ENCODE assay signal across 8 mouse cellular contexts in genomic region chr5:67815572-67816325, GRCm38 (mm10). TPM values are rescaled to one million over a fixed set of nuclear protein-coding genes. Genes with fewer than 3 reads are reported as not detected.
DNase-seq lines count a peak whose midpoint lies in the region; ATAC-seq lines count a peak whose summit lies in the region.

No protein-coding gene starts in this region.

- H3K9me3 ChIP-seq in kidney, embryonic 14.5 days (ENCODE audit: control insufficient read depth, low read length) = no peaks in the 10 kb centered on the region
- no peaks in the 10 kb centered on the region for H3K9me3 ChIP-seq in embryonic facial prominence, embryonic 10.5 days
- no peaks in the 10 kb centered on the region for H3K9me3 ChIP-seq in liver, embryonic 13.5 days (replicated peaks)
- no peaks in the 10 kb centered on the region for H3K9me3 ChIP-seq in stomach, embryonic 14.5 days (ENCODE audit: control insufficient read depth, low read depth, low read length)

- H3K4me3 ChIP-seq in kidney, embryonic 14.5 days (ENCODE audit: low read length) = no peak overlapping the region
- no peak overlapping the region for H3K4me3 ChIP-seq in embryonic facial prominence, embryonic 10.5 days
- peak overlapping the region; percentile 71 for H3K4me3 ChIP-seq in liver, embryonic 13.5 days (replicated peaks)
- H3K4me3 ChIP-seq in stomach, embryonic 14.5 days (ENCODE audit: low read depth, low read length) = no peak overlapping the region

- no peak for DNase-seq in kidney, postnatal 10 days
- peak; percentile 6 for DNase-seq in ZHBTc4 (ENCODE audit: low read depth, low spot score)
- peak; percentile 7 for DNase-seq in embryonic facial prominence, embryonic 10.5 days (ENCODE audit: low spot score)
- peak; percentile 84 for DNase-seq in liver, embryonic 13.5 days
- no peak for DNase-seq in testis, postnatal 10 days (ENCODE audit: low spot score)
- no peak for DNase-seq in layer of hippocampus, postnatal 14 days (ENCODE audit: low spot score in 2 of 2)

- H3K4me1 ChIP-seq in kidney, embryonic 14.5 days (ENCODE audit: control insufficient read depth, insufficient read depth, low read length) = no peaks in the 10 kb centered on the region
- H3K4me1 ChIP-seq in embryonic facial prominence, embryonic 10.5 days = peaks cover 8% of the 10 kb centered on the region; the same call in 1 of the 2 replicates
- H3K4me1 ChIP-seq in liver, embryonic 13.5 days (replicated peaks) = peaks cover 63% of the 10 kb centered on the region
- no peaks in the 10 kb centered on the region for H3K4me1 ChIP-seq in stomach, embryonic 14.5 days (ENCODE audit: control insufficient read depth, insufficient read depth, low read length)

- H3K4me2 ChIP-seq in kidney, embryonic 14.5 days (replicated peaks; ENCODE audit: low read depth, low read length) = no peak overlapping the region; the same call in 1 of the 2 replicates
- H3K4me2 ChIP-seq in liver, embryonic 13.5 days = peak overlapping the region; percentile 70
- H3K4me2 ChIP-seq in stomach, embryonic 14.5 days (replicated peaks; ENCODE audit: low read depth, low read length) = peak overlapping the region; percentile 12; the same call in 1 of the 2 replicates

- 42% methylated on average over 16 of the region's 16 CpGs for whole genome bisulfite sequencing in kidney, embryonic 14.5 days
- WGBS in embryonic facial prominence, embryonic 10.5 days = 62% methylated on average over 16 of the region's 16 CpGs
- 11% methylated on average over 16 of the region's 16 CpGs for WGBS in liver, embryonic 13.5 days (ENCODE audit: insufficient replicate concordance)
- WGBS in stomach, embryonic 14.5 days = 43% methylated on average over 16 of the region's 16 CpGs

- H3K27me3 ChIP-seq in kidney, embryonic 14.5 days (ENCODE audit: control insufficient read depth, insufficient read depth, low read length) = no peaks in the 10 kb centered on the region
- H3K27me3 ChIP-seq in embryonic facial prominence, embryonic 10.5 days (replicated peaks; ENCODE audit: low read depth, poor library complexity, severe bottlenecking) = no peaks in the 10 kb centered on the region
- H3K27me3 ChIP-seq in liver, embryonic 13.5 days = no peaks in the 10 kb centered on the region
- no peaks in the 10 kb centered on the region for H3K27me3 ChIP-seq in stomach, embryonic 14.5 days (ENCODE audit: control insufficient read depth, insufficient read depth, low read length)

- H3K9ac ChIP-seq in kidney, embryonic 14.5 days (ENCODE audit: low read depth, low read length) = 0 out of 2 replicates have a peak overlapping the region, but pooled peaks have one; percentile 12
- H3K9ac ChIP-seq in liver, embryonic 13.5 days = peak overlapping the region; percentile 86
- no peak overlapping the region for H3K9ac ChIP-seq in stomach, embryonic 14.5 days (replicated peaks; ENCODE audit: low read depth, low read length)

- no peak overlapping the region for H3K27ac ChIP-seq in kidney, embryonic 14.5 days (ENCODE audit: low read depth, low read length)
- H3K27ac ChIP-seq in embryonic facial prominence, embryonic 10.5 days (replicated peaks) = no peak overlapping the region
- peak overlapping the region; percentile 97 for H3K27ac ChIP-seq in liver, embryonic 13.5 days
- no peak overlapping the region for H3K27ac ChIP-seq in stomach, embryonic 14.5 days (ENCODE audit: low read length)

- ATAC-seq in kidney, embryonic 14.5 days (ENCODE audit: low FRiP score, low TSS enrichment) = peak; percentile 86
- ATAC-seq in liver, embryonic 13.5 days (ENCODE audit: low read depth) = peak; percentile 91
- ATAC-seq in stomach, embryonic 14.5 days (ENCODE audit: insufficient number of reproducible peaks, insufficient read depth, low FRiP score, low read depth) = peak; percentile 86

- no peaks in the 10 kb centered on the region for H3K36me3 ChIP-seq in kidney, embryonic 14.5 days (ENCODE audit: control insufficient read depth, insufficient read depth, low read length)
- H3K36me3 ChIP-seq in embryonic facial prominence, embryonic 10.5 days (replicated peaks) = no peaks in the 10 kb centered on the region
- peaks cover 12% of the 10 kb centered on the region for H3K36me3 ChIP-seq in liver, embryonic 13.5 days
- H3K36me3 ChIP-seq in stomach, embryonic 14.5 days (ENCODE audit: control insufficient read depth, insufficient read depth, low read length) = no peaks in the 10 kb centered on the region

RNA-seq across cellular contexts. Expression of gene Atp8a1, which starts 31.5 kb away (rescaled TPM):
- 9.4 and 17.8 TPM in 2 replicates for polyA plus RNA-seq in kidney, embryonic 14.5 days (2014; fragmentation: Nextera tagmentation; extraction: Ambion mirVana)
- polyA plus RNA-seq in embryonic facial prominence, embryonic 10.5 days (2016; fragmentation: Nextera tagmentation; extraction: Ambion mirVana) = 9.2 and 9.7 TPM in 2 replicates
- 45.2 and 47.2 TPM in 2 replicates for polyA plus RNA-seq in liver, embryonic 13.5 days (2015; fragmentation: Nextera tagmentation; extraction: Ambion mirVana)
- 8.6 and 10.7 TPM in 2 replicates for polyA plus RNA-seq in stomach, embryonic 14.5 days (2014; fragmentation: Nextera tagmentation; extraction: Ambion mirVana)
- 100 to 1,000 TPM; 141 to 150 TPM for total RNA-seq in layer of hippocampus, postnatal 14 days (2021)

Comparison
In these comparisons a context has a peak if more than half of its experiments do, and no peak if none do; other contexts are left out.
1. DNase-seq: peak in ZHBTc4 (single experiment), embryonic facial prominence, embryonic 10.5 days (single experiment) and liver, embryonic 13.5 days (single experiment); none in kidney, postnatal 10 days (single experiment), testis, postnatal 10 days (single experiment) and layer of hippocampus, postnatal 14 days (0 of 2).
2. Peak in every context shown above with its lines, with median percentiles within 50 percentile points of each other: ATAC-seq.